Mouse (Mus musculus) bone marrow macrophage, adult 2 months (primary cell): ENCODE results near the gene Gm28635.

Experiments
- CTCF ChIP-seq: IDR thresholded peaks from 2 replicates; pipeline ENCODE4 v1.5.1; 2012; ENCODE audit warnings: low read depth, mild to moderate bottlenecking, low read length, moderate library complexity
- POLR2A ChIP-seq: IDR thresholded peaks from 2 replicates; pipeline ENCODE4 v1.6.1; 2012; ENCODE audit warnings: mild to moderate bottlenecking, low read depth, low read length, borderline replicate concordance

GRCm38 (mm10) chr2:84650464-84651195 lies 27.2 kb downstream of the Gm28635 start, which contains the start of gene Ctnnd1:
- TF ChIP-seq CTCF, result no peak
- peak; percentile 47; the same call in 1 of the 2 replicates for TF ChIP-seq POLR2A
